9 mouse cellular contexts compared by ENCODE assay signal in the genomic region with DNA sequence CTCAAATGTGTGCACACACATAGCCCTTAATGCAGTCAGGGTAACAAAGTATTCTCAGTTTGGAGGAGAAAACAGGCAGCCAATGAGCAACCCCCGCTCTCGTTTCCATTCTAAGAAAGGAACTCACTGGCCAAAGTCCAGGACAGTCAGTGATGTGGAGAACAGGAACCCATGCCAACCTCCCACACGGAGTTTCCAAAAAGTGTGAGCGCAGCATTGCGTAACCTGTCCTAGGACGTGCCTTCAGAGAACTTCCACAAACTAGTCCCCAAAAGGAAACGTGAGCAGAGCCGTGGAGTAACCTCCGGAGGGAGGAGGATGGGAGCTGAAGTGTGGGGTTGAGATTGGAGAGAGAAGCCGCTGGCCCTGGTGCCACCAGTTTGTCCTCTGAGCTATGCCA. TPM values are rescaled to one million over a fixed set of nuclear protein-coding genes. Genes with fewer than 3 reads are reported as not detected.
DNase-seq lines count a peak whose midpoint lies in the region; ATAC-seq and TF ChIP-seq lines count a peak whose summit lies in the region.
"Had no signal": no experiment of that assay in that cellular context is flagged by ENCODE, and none has a peak within 500 bp of the region (broad histone marks: within the 10 kb centered on the region; RNA-seq: fewer than 3 reads in every experiment).

No protein-coding gene starts in this region.

- H3K9me3 ChIP-seq in forebrain, postnatal 0 days (ENCODE audit: low read length), result no peaks in the 10 kb centered on the region
- no peaks in the 10 kb centered on the region for H3K9me3 ChIP-seq in forebrain, embryonic 16.5 days (ENCODE audit: control insufficient read depth, low read length)

- peak; percentile 71 for DNase-seq in 3134 (ENCODE audit: extremely low read depth, insufficient read length, low spot score)
- peak; percentile 80 for DNase-seq in adrenal gland, postnatal 10 days
- DNase-seq in heart, adult 9 months (ENCODE audit: low spot score in 2 of 2), result peak; percentile 87 to 92
- DNase-seq in kidney, postnatal 4 days, result peak; percentile 66 to 82
- peak; percentile 77 to 84 for DNase-seq in lung, postnatal 4 days
- no peak for DNase-seq in thymus, postnatal 14 days
- DNase-seq in forebrain, postnatal 0 days, result no peak

- no peaks in the 10 kb centered on the region for H3K36me3 ChIP-seq in forebrain, postnatal 0 days (ENCODE audit: insufficient read depth)
- H3K36me3 ChIP-seq in forebrain, embryonic 16.5 days (ENCODE audit: control insufficient read depth, insufficient read depth), result no peaks in the 10 kb centered on the region

- no peak overlapping the region for H3K4me2 ChIP-seq in forebrain, postnatal 0 days (ENCODE audit: low read depth)
- H3K4me2 ChIP-seq in forebrain, embryonic 16.5 days (ENCODE audit: low read length), result no peak overlapping the region

- no peak overlapping the region for H3K27ac ChIP-seq in forebrain, postnatal 0 days (ENCODE audit: low read depth, low read length)
- H3K27ac ChIP-seq in forebrain, embryonic 16.5 days (ENCODE audit: low read length), result no peak overlapping the region

- H3K27me3 ChIP-seq in forebrain, postnatal 0 days (ENCODE audit: insufficient read depth, low read length), result no peaks in the 10 kb centered on the region
- H3K27me3 ChIP-seq in forebrain, embryonic 16.5 days (replicated peaks; ENCODE audit: control insufficient read depth, insufficient read depth, low read length), result no peaks in the 10 kb centered on the region

- no peak overlapping the region for H3K9ac ChIP-seq in forebrain, postnatal 0 days
- no peak overlapping the region for H3K9ac ChIP-seq in forebrain, embryonic 16.5 days (replicated peaks; ENCODE audit: low read depth, low read length)

- H3K4me3 ChIP-seq in forebrain, postnatal 0 days (ENCODE audit: low read depth, low read length), result no peak overlapping the region
- no peak overlapping the region for H3K4me3 ChIP-seq in forebrain, embryonic 16.5 days (replicated peaks; ENCODE audit: low read length)

- no peak for ATAC-seq in forebrain, postnatal 0 days
- ATAC-seq in forebrain, embryonic 16.5 days, result no peak

- H3K4me1 ChIP-seq in forebrain, postnatal 0 days (ENCODE audit: insufficient read depth), result no peaks in the 10 kb centered on the region
- H3K4me1 ChIP-seq in forebrain, embryonic 16.5 days (replicated peaks; ENCODE audit: control insufficient read depth, insufficient read depth, low read length), result no peaks in the 10 kb centered on the region

- no peak for TF ChIP-seq CTCF in forebrain, postnatal 0 days (IDR thresholded peaks at IDR 0.05; ENCODE audit: low read depth)

- 70% methylated on average over 10 of the region's 10 CpGs for WGBS in forebrain, postnatal 0 days
- WGBS in forebrain, embryonic 16.5 days, result 75% methylated on average over 10 of the region's 10 CpGs

RNA-seq across cellular contexts. Expression of gene Sys1, which starts 1.9 kb away (rescaled TPM):
- total RNA-seq in adrenal gland, postnatal 10 days (2021), result 10 to 100 TPM; 31.7 to 34.5 TPM
- total RNA-seq in forebrain, postnatal 0 days (2014; rRNA removed), result 88.0 and 167 TPM in 2 replicates
- 105 and 110 TPM in 2 replicates for polyA plus RNA-seq in forebrain, postnatal 0 days (2015; fragmentation: Nextera tagmentation; extraction: Ambion mirVana)
- 69.5 and 76.9 TPM in 2 replicates for polyA plus RNA-seq in forebrain, embryonic 16.5 days (2015; fragmentation: Nextera tagmentation; extraction: Ambion mirVana)

RNA-seq across cellular contexts. Expression of gene Gm20458, which starts 5.9 kb away (rescaled TPM):
- total RNA-seq in adrenal gland, postnatal 10 days (2021), result 1 to 10 TPM; 2.5 to 4.8 TPM
- 3.6 and 10.5 TPM in 2 replicates for total RNA-seq in forebrain, postnatal 0 days (2014; rRNA removed)
- 10.0 and 10.7 TPM in 2 replicates for polyA plus RNA-seq in forebrain, postnatal 0 days (2015; fragmentation: Nextera tagmentation; extraction: Ambion mirVana)
- polyA plus RNA-seq in forebrain, embryonic 16.5 days (2015; fragmentation: Nextera tagmentation; extraction: Ambion mirVana), result 9.8 and 11.4 TPM in 2 replicates

RNA-seq across cellular contexts. Expression of gene Sdc4, which starts 11.2 kb away (rescaled TPM):
- 100 to 1,000 TPM; 101 to 246 TPM for total RNA-seq in adrenal gland, postnatal 10 days (2021)
- 11.8 and 14.0 TPM in 2 replicates for total RNA-seq in forebrain, postnatal 0 days (2014; rRNA removed)
- polyA plus RNA-seq in forebrain, postnatal 0 days (2015; fragmentation: Nextera tagmentation; extraction: Ambion mirVana), result 8.0 and 16.5 TPM in 2 replicates
- polyA plus RNA-seq in forebrain, embryonic 16.5 days (2015; fragmentation: Nextera tagmentation; extraction: Ambion mirVana), result 5.1 and 8.2 TPM in 2 replicates

RNA-seq across cellular contexts. Expression of gene Trp53tg5, which starts 18.7 kb away (rescaled TPM):
- total RNA-seq in adrenal gland, postnatal 10 days (2021), result not detected
- not detected in 2 replicates for total RNA-seq in forebrain, postnatal 0 days (2014; rRNA removed)
- not detected in 2 replicates for polyA plus RNA-seq in forebrain, postnatal 0 days (2015; fragmentation: Nextera tagmentation; extraction: Ambion mirVana)
- polyA plus RNA-seq in forebrain, embryonic 16.5 days (2015; fragmentation: Nextera tagmentation; extraction: Ambion mirVana), result not detected in 2 replicates
- total RNA-seq: layer of hippocampus, postnatal 10 days had no signal

RNA-seq across cellular contexts. Expression of gene Dbndd2, which starts 31.1 kb away (rescaled TPM):
- 10 to 100 TPM; 13.1 to 20.5 TPM for total RNA-seq in adrenal gland, postnatal 10 days (2021)
- 21.7 and 23.9 TPM in 2 replicates for total RNA-seq in forebrain, postnatal 0 days (2014; rRNA removed)
- polyA plus RNA-seq in forebrain, postnatal 0 days (2015; fragmentation: Nextera tagmentation; extraction: Ambion mirVana), result 10.9 and 17.6 TPM in 2 replicates
- 5.3 and 9.2 TPM in 2 replicates for polyA plus RNA-seq in forebrain, embryonic 16.5 days (2015; fragmentation: Nextera tagmentation; extraction: Ambion mirVana)

Comparison
In these comparisons a context has a peak if more than half of its experiments do, and no peak if none do; other contexts are left out.
1. DNase-seq: peak in 3134 (single experiment), adrenal gland, postnatal 10 days (single experiment), heart, adult 9 months (2 of 2), kidney, postnatal 4 days (2 of 2) and lung, postnatal 4 days (2 of 2); none in thymus, postnatal 14 days (single experiment) and forebrain, postnatal 0 days (single experiment).